Mouse (Mus musculus) ES-Bruce4 (cell line): ENCODE measurements around the gene Sstr5. TPM values are rescaled to one million over a fixed set of nuclear protein-coding genes. Genes with fewer than 3 reads are reported as not detected.

Source experiments
- H3K27ac ChIP-seq: 2 replicates; pipeline ENCODE4 v1.5.1; 2012; ENCODE audit warnings: low read length, inconsistent platforms; ENCODE audit not compliant: insufficient read depth
- H3K27me3 ChIP-seq: 2 replicates; pipeline ENCODE4 v1.6.1; 2012; ENCODE audit warnings: mild to moderate bottlenecking, low read length, inconsistent platforms; ENCODE audit not compliant: control insufficient read depth, poor library complexity, insufficient read depth, severe bottlenecking
- H3K36me3 ChIP-seq: 2 replicates; pipeline ENCODE4 v1.6.1; 2012; ENCODE audit warnings: inconsistent platforms, mild to moderate bottlenecking, low read length, moderate library complexity; ENCODE audit not compliant: control insufficient read depth, poor library complexity, insufficient read depth, severe bottlenecking
- H3K4me1 ChIP-seq: one replicate; pipeline ENCODE4 v1.8.1; 2011; ENCODE audit warnings: low read length; ENCODE audit not compliant: control insufficient read depth, insufficient read depth
- H3K4me3 ChIP-seq: 2 replicates; pipeline ENCODE4 v1.5.1; 2011; ENCODE audit warnings: low read depth, mild to moderate bottlenecking, low read length
- H3K9ac ChIP-seq: 2 replicates; pipeline ENCODE4 v1.6.1; 2012; ENCODE audit warnings: low read depth, mild to moderate bottlenecking, inconsistent platforms; ENCODE audit not compliant: poor library complexity, severe bottlenecking
- H3K9me3 ChIP-seq: replicated peaks from 2 replicates; pipeline ENCODE4 v1.6.1; 2012; ENCODE audit warnings: mild to moderate bottlenecking, low read length, inconsistent platforms; ENCODE audit not compliant: control insufficient read depth, poor library complexity, insufficient read depth, severe bottlenecking
- CTCF ChIP-seq: IDR thresholded peaks from one replicate; pipeline ENCODE4 v1.8.1; 2011; ENCODE audit warnings: low read depth, low read length
- EP300 ChIP-seq: IDR thresholded peaks from 2 replicates; pipeline ENCODE4 v1.6.1; 2011; ENCODE audit warnings: low read depth, low read length; ENCODE audit not compliant: insufficient read depth
- POLR2A ChIP-seq: IDR thresholded peaks from one replicate; pipeline ENCODE4 v1.8.1; 2011; ENCODE audit warnings: low read length; ENCODE audit not compliant: insufficient read depth
- polyA plus RNA-seq: library from polyadenylated mRNA; stranded (reverse); fragments of >200 nt; gene quantifications from 2 replicates; pipeline ENCODE4 v1.2.4, GENCODE M21; 2011; ENCODE audit warnings: low read depth; ENCODE audit not compliant: missing spikeins, insufficient read depth, insufficient read length

The Sstr5 gene
- polyA plus RNA-seq, 1 experiment, result not detected

GRCm38 (mm10) chr17:25456540-25456939 is 40.5 kb downstream of the Sstr5 start:
- no peaks in the 10 kb centered on the region for H3K4me1 ChIP-seq
- H3K27me3 ChIP-seq, result no peaks in the 10 kb centered on the region
- H3K4me3 ChIP-seq, result no peak overlapping the region
- TF ChIP-seq CTCF (no peak), POLR2A (no peak), EP300 (no peak)
- H3K9me3 ChIP-seq, result no peaks in the 10 kb centered on the region
- no peak overlapping the region for H3K27ac ChIP-seq
- no peak overlapping the region for H3K9ac ChIP-seq
- no peaks in the 10 kb centered on the region for H3K36me3 ChIP-seq

GRCm38 (mm10) chr17:25454272-25454671 is 42.8 kb downstream of the Sstr5 start, which contains the start of gene Tekt4:
Gene Tekt4 (plus strand): TSS chr17:25454615.
- TF ChIP-seq POLR2A, result no peak
- no peak for TF ChIP-seq EP300
- TF ChIP-seq CTCF, result no peak
- no peaks in the 10 kb centered on the region for H3K36me3 ChIP-seq
- no peak within 1 kb of the TSS for H3K27ac ChIP-seq

GRCm38 (mm10) chr17:25452246-25452965 is 44.7 kb downstream of the Sstr5 start:
- Histone ChIP-seq H3K36me3 (no peaks in the 10 kb centered on the region), H3K4me1 (no peaks in the 10 kb centered on the region), H3K9ac (no peak overlapping the region), H3K4me3 (no peak overlapping the region), H3K9me3 (no peaks in the 10 kb centered on the region), H3K27ac (no peak overlapping the region), H3K27me3 (no peaks in the 10 kb centered on the region)
- TF ChIP-seq POLR2A, result no peak
- no peak for TF ChIP-seq EP300
- TF ChIP-seq CTCF, result no peak

More at GRCm38 (mm10) chr17:25454272-25454671, 42.8 kb downstream of the Sstr5 start, which contains the start of gene Tekt4:
- H3K4me3 ChIP-seq, result no peak within 1 kb of the TSS
- H3K9ac ChIP-seq, result no peak within 1 kb of the TSS
- no peaks in the 10 kb centered on the region for H3K4me1 ChIP-seq
- H3K27me3 ChIP-seq, result no peaks in the 10 kb centered on the region
- H3K9me3 ChIP-seq, result no peaks in the 10 kb centered on the region

GRCm38 (mm10) chr17:25450329-25450728 is 46.8 kb downstream of the Sstr5 start:
- H3K36me3 ChIP-seq, result no peaks in the 10 kb centered on the region
- TF ChIP-seq EP300 (no peak), CTCF (no peak), POLR2A (no peak)
- H3K4me1 ChIP-seq, result no peaks in the 10 kb centered on the region
- no peak overlapping the region for H3K4me3 ChIP-seq
- no peaks in the 10 kb centered on the region for H3K27me3 ChIP-seq
- H3K27ac ChIP-seq, result no peak overlapping the region
- H3K9me3 ChIP-seq, result no peaks in the 10 kb centered on the region
- H3K9ac ChIP-seq, result no peak overlapping the region

GRCm38 (mm10) chr17:25447865-25448264 is 49.2 kb downstream of the Sstr5 start:
- Histone ChIP-seq H3K9ac (no peak overlapping the region), H3K9me3 (no peaks in the 10 kb centered on the region), H3K27ac (no peak overlapping the region), H3K36me3 (no peaks in the 10 kb centered on the region), H3K27me3 (no peaks in the 10 kb centered on the region), H3K4me1 (no peaks in the 10 kb centered on the region), H3K4me3 (no peak overlapping the region)
- TF ChIP-seq EP300 (no peak), CTCF (no peak), POLR2A (no peak)

- Histone ChIP-seq H3K36me3 (no peaks in the 10 kb centered on the region), H3K27ac (no peak overlapping the region), H3K27me3 (no peaks in the 10 kb centered on the region), H3K9me3 (no peaks in the 10 kb centered on the region), H3K4me1 (no peaks in the 10 kb centered on the region), H3K4me3 (no peak overlapping the region), H3K9ac (no peak overlapping the region)
- TF ChIP-seq EP300 (no peak), CTCF (no peak), POLR2A (no peak)
These were observed 51.2 kb downstream of the Sstr5 start for GRCm38 (mm10) chr17:25445841-25446240.
